Mouse (Mus musculus) CH12.LX (cell line): ENCODE results near the gene Hsd3b7. TPM values are rescaled to one million over a fixed set of nuclear protein-coding genes. Genes with fewer than 3 reads are reported as not detected.

ENCODE experiments used
- DNase-seq: peaks from one replicate; pipeline ENCODE4 v3.0.0-alpha.2; 2013; ENCODE audit errors: extremely low read depth
- H3K27ac ChIP-seq: 2 replicates; pipeline ENCODE4 v1.5.1; 2012; ENCODE audit warnings: low read depth, mild to moderate bottlenecking, control low read depth, moderate library complexity; ENCODE audit not compliant: insufficient read depth
- H3K27me3 ChIP-seq: replicated peaks from 2 replicates; pipeline ENCODE3; 2012; ENCODE audit warnings: inconsistent platforms
- H3K36me3 ChIP-seq, 2 experiments: replicated peaks in 1 of 2; 2 replicates each; pipeline versions ENCODE3 to v1.6.1; 2012; ENCODE audit warnings: inconsistent platforms in 1 of 2, low read length in 1 of 2, mild to moderate bottlenecking in 1 of 2, mixed read lengths in 1 of 2, moderate library complexity in 1 of 2; ENCODE audit not compliant: control insufficient read depth in 1 of 2, insufficient read depth in 1 of 2
- H3K4me1 ChIP-seq, 2 experiments: 2 replicates each; pipeline ENCODE4 v1.6.1; 2012; ENCODE audit warnings: inconsistent platforms in 1 of 2, moderate library complexity in 1 of 2; ENCODE audit not compliant: insufficient read depth in 2 of 2, control insufficient read depth in 1 of 2
- H3K4me2 ChIP-seq: 2 replicates; pipeline ENCODE4 v1.6.1; 2012; ENCODE audit warnings: low read depth, mild to moderate bottlenecking, control low read depth; ENCODE audit not compliant: poor library complexity, insufficient read depth, severe bottlenecking
- H3K4me3 ChIP-seq, 3 experiments: fragments of 150-350 bp in 1 of 3; sonication (generic) in 1 of 3; replicated peaks in 1 of 3; 2 replicates each; pipeline versions ENCODE3 to v1.5.1; 2011 to 2012; ENCODE audit warnings: low read depth in 2 of 3, low read length in 2 of 3, mild to moderate bottlenecking in 2 of 3, moderate library complexity in 2 of 3, control low read depth in 1 of 3, improper control_type of control experiment in 1 of 3, inconsistent platforms in 1 of 3, mixed read lengths in 1 of 3; ENCODE audit not compliant: poor library complexity in 1 of 3
- H3K79me2 ChIP-seq: replicated peaks from 2 replicates; pipeline ENCODE4 v1.6.1; 2012; ENCODE audit warnings: mild to moderate bottlenecking, moderate library complexity; ENCODE audit not compliant: control insufficient read depth, poor library complexity, insufficient read depth, severe bottlenecking; ENCODE audit errors: extremely low read depth
- H3K9ac ChIP-seq: 2 replicates; pipeline ENCODE4 v1.6.1; 2012; ENCODE audit warnings: low read depth, mild to moderate bottlenecking, control low read depth, moderate library complexity; ENCODE audit not compliant: insufficient read depth
- H3K9me3 ChIP-seq: replicated peaks from 2 replicates; pipeline ENCODE3; 2012; ENCODE audit warnings: low read length, inconsistent platforms, mixed read lengths
- CHD1 ChIP-seq: IDR thresholded peaks from 2 replicates; pipeline ENCODE4 v1.6.1; 2012; ENCODE audit warnings: low read depth, low read length, improper control_type of control experiment, inconsistent platforms
- CHD2 ChIP-seq: IDR thresholded peaks from 2 replicates; pipeline ENCODE4 v1.6.1; 2011; ENCODE audit warnings: low read length, improper control_type of control experiment
- E2F4 ChIP-seq: IDR thresholded peaks from 2 replicates; pipeline ENCODE4 v1.6.1; 2011; ENCODE audit warnings: low read depth, low read length, improper control_type of control experiment; ENCODE audit not compliant: insufficient replicate concordance
- ELF1 ChIP-seq: IDR thresholded peaks from 2 replicates; pipeline ENCODE4 v1.6.1; 2014; ENCODE audit warnings: low read depth, mild to moderate bottlenecking, inconsistent platforms, low read length, improper control_type of control experiment
- HCFC1 ChIP-seq: IDR thresholded peaks from 2 replicates; pipeline ENCODE4 v1.6.1; 2012; ENCODE audit warnings: low read depth, mild to moderate bottlenecking, inconsistent platforms, low read length, improper control_type of control experiment
- IRF4 ChIP-seq: IDR thresholded peaks from 2 replicates; pipeline ENCODE4 v1.6.1; 2014; ENCODE audit warnings: low read depth, mild to moderate bottlenecking, inconsistent platforms, low read length, improper control_type of control experiment
- JUN ChIP-seq: IDR thresholded peaks from 2 replicates; pipeline ENCODE4 v1.6.1; 2011; ENCODE audit warnings: low read depth, mild to moderate bottlenecking, low read length, improper control_type of control experiment, moderate library complexity; ENCODE audit not compliant: insufficient read depth
- JUND ChIP-seq: conservative IDR thresholded peaks from 2 replicates; pipeline ENCODE4 v1.6.1; 2011; ENCODE audit warnings: low read depth, low read length, improper control_type of control experiment
- KAT2A ChIP-seq: IDR thresholded peaks from 2 replicates; pipeline ENCODE4 v1.6.1; 2012; ENCODE audit warnings: low read length, improper control_type of control experiment, inconsistent platforms; ENCODE audit not compliant: insufficient replicate concordance
- MAX ChIP-seq: IDR thresholded peaks from 2 replicates; pipeline ENCODE4 v1.6.1; 2011; ENCODE audit warnings: low read length, improper control_type of control experiment
- MXI1 ChIP-seq: IDR thresholded peaks from 2 replicates; pipeline ENCODE4 v1.6.1; 2011; ENCODE audit warnings: mild to moderate bottlenecking, low read depth, low read length, improper control_type of control experiment
- NELFE ChIP-seq: IDR thresholded peaks from 2 replicates; pipeline ENCODE4 v1.6.1; 2011; ENCODE audit warnings: low read depth, low read length, improper control_type of control experiment
- PAX5 ChIP-seq: IDR thresholded peaks from 2 replicates; pipeline ENCODE4 v1.6.1; 2012; ENCODE audit warnings: low read length, inconsistent platforms, mixed read lengths
- RAD21 ChIP-seq: IDR thresholded peaks from 2 replicates; pipeline ENCODE4 v1.6.1; 2011; ENCODE audit warnings: low read depth, mild to moderate bottlenecking, low read length, improper control_type of control experiment, moderate library complexity
- RCOR1 ChIP-seq: conservative IDR thresholded peaks from 2 replicates; pipeline ENCODE4 v1.6.1; 2012; ENCODE audit warnings: low read depth, mild to moderate bottlenecking, inconsistent platforms, low read length, improper control_type of control experiment
- SIN3A ChIP-seq: IDR thresholded peaks from 2 replicates; pipeline ENCODE4 v1.6.1; 2012; ENCODE audit warnings: low read length, improper control_type of control experiment, inconsistent platforms
- SMC3 ChIP-seq: IDR thresholded peaks from 2 replicates; pipeline ENCODE4 v1.6.1; 2011; ENCODE audit warnings: low read depth, low read length, improper control_type of control experiment
- USF2 ChIP-seq: conservative IDR thresholded peaks from 2 replicates; pipeline ENCODE4 v1.6.1; 2011; ENCODE audit warnings: low read depth, low read length, improper control_type of control experiment
- ZC3H11A ChIP-seq: IDR thresholded peaks from 2 replicates; pipeline ENCODE4 v1.6.1; 2012; ENCODE audit warnings: low read depth, mild to moderate bottlenecking, inconsistent platforms, low read length, improper control_type of control experiment
- ZKSCAN1 ChIP-seq: IDR thresholded peaks from 2 replicates; pipeline ENCODE4 v1.6.1; 2012; ENCODE audit warnings: low read depth, inconsistent platforms, low read length, improper control_type of control experiment, borderline replicate concordance
- ZMIZ1 ChIP-seq: IDR thresholded peaks from 2 replicates; pipeline ENCODE4 v1.6.1; 2012; ENCODE audit warnings: low read depth, mild to moderate bottlenecking, inconsistent platforms, low read length, improper control_type of control experiment
- dilution Hi-C: fragments of 300-500 bp; cut with MboI; formaldehyde crosslinking; loops from 2 replicates; pipeline ENCODE4 v1.14.3; 2020; ENCODE audit warnings: low sequenced_read_pairs; ENCODE audit not compliant: extremely low pct_unique_long_range_greater_than_20kb, extremely low pct_ligation_motif_present
- in situ Hi-C: fragments of 300-500 bp; cut with MboI; formaldehyde crosslinking; loops from 3 replicates; pipeline ENCODE4 v1.14.3; 2019; ENCODE audit warnings: low sequenced_read_pairs, low pct_ligation_motif_present, low pct_unique_long_range_greater_than_20kb, mixed read lengths
- polyA plus RNA-seq: library from polyadenylated mRNA; unstranded; fragments of >175 nt; gene quantifications from 2 replicates; pipeline ENCODE4 v1.2.1, GENCODE M21; 2012; ENCODE audit warnings: low read depth; ENCODE audit not compliant: insufficient read length
- total RNA-seq, 2 experiments: library from RNA; depleted of rRNA; stranded (reverse); fragments of 300-350 nt in 1 of 2; fragments of >200 nt in 1 of 2; gene quantifications; 2 replicates each; pipeline ENCODE4 v1.2.3; 2012 to 2014

The Hsd3b7 gene
- total and polyA plus RNA-seq, 3 experiments = 0.99 to 6.8 (median 4.2) TPM

DNA sequence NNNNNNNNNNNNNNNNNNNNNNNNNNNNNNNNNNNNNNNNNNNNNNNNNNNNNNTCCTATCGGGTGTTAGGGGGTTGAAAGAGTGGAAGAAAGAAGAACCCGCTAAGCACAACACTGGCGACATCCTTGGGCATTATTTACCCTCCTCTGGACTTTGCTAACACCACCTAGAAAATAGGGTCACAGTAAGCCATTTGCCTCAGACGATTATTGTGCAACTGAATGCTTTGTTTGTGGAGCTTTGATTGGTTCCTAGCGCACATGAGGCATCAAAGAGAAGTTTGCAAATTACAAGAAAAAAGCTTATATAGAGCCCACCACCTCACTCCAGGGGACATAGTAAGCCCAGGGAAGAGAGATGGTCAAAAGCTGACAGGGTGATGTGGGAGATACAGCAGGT, 8.4 kb downstream of the Hsd3b7 start:
- H3K27ac ChIP-seq = no peak overlapping the region
- no peak overlapping the region for H3K4me3 ChIP-seq
- dilution Hi-C loops (no loop called here), in situ Hi-C loops (no loop called here)
- no peaks in the 10 kb centered on the region for H3K9me3 ChIP-seq
- no peaks in the 10 kb centered on the region for H3K79me2 ChIP-seq
- no peak overlapping the region for H3K9ac ChIP-seq
- peaks cover 2 to 13% of the 10 kb centered on the region in 2 experiments; a peak in 3 of 4 replicates for H3K4me1 ChIP-seq
- no peak for DNase-seq
- H3K4me2 ChIP-seq = no peak overlapping the region
- no peaks in the 10 kb centered on the region for H3K27me3 ChIP-seq
- no peak for TF ChIP-seq E2F4
- TF ChIP-seq MXI1 = no peak
- peaks cover 0 to 7% of the 10 kb centered on the region in 2 experiments for H3K36me3 ChIP-seq

DNA sequence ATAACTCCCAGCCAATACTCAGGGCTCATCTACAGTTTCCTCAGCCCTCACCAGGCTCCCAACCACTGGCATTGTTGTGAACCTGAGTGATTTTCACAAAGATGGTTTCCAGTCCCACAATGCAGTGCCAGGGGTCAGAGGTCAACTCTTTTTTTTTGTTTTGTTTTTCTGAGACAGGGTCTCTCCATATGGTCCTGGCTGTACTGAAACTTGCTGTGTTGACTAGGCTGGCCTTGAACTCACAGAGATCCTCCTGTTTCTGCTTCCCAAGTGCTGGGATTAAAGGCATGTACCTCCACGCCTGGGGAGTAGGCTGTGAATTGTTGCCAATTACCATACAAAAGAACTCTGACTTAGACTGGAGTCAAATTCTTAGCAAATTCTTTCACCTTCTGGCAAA, 9.4 kb downstream of the Hsd3b7 start:
- in situ Hi-C loops (no loop called here), dilution Hi-C loops (no loop called here)
- H3K36me3 ChIP-seq = no peaks in the 10 kb centered on the region
- H3K9me3 ChIP-seq = no peaks in the 10 kb centered on the region
- no peak overlapping the region for H3K4me3 ChIP-seq
- H3K27me3 ChIP-seq = no peaks in the 10 kb centered on the region
- peaks cover 2 to 9% of the 10 kb centered on the region in 2 experiments; a peak in 3 of 4 replicates for H3K4me1 ChIP-seq
- H3K4me2 ChIP-seq = no peak overlapping the region
- no peaks in the 10 kb centered on the region for H3K79me2 ChIP-seq
- TF ChIP-seq IRF4 (no peak), JUND (no peak)
- no peak for DNase-seq
- H3K27ac ChIP-seq = no peak overlapping the region
- H3K9ac ChIP-seq = no peak overlapping the region

DNA sequence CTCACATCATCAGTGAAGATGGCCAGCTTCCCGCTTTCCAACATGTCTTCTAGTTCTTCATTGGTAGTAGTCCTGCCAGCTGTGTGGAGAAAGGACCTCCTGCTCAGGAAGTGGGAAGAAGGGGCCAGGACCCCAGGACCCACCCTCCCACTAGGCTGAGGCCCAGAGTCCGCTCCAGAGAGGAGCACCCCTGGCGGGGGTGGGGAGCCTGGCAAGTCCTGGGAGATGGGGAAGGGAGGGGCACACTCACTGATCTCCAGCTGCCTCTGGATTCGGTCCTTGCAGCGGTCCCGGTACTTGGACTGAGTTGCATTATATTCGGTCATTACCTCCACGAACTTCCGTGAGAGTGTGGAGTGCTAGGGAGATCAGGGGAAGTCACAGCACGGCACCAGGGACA, 10.2 kb downstream of the Hsd3b7 start:
- no peak for TF ChIP-seq MAX
- no peak for TF ChIP-seq PAX5
- no peak for TF ChIP-seq USF2
- TF ChIP-seq JUN = no peak
- TF ChIP-seq SMC3 = no peak
- TF ChIP-seq CHD2 = no peak
- no peak for TF ChIP-seq CHD1
- TF ChIP-seq SIN3A = no peak
- no peak for TF ChIP-seq HCFC1
- no peak for TF ChIP-seq ZMIZ1
- TF ChIP-seq ZC3H11A = no peak
- no peak for TF ChIP-seq ZKSCAN1
- TF ChIP-seq KAT2A = no peak
- TF ChIP-seq ELF1 = no peak
- TF ChIP-seq RAD21 = no peak
- TF ChIP-seq RCOR1 = no peak
- TF ChIP-seq NELFE = no peak
- DNase-seq = no peak
- no peaks in the 10 kb centered on the region for H3K9me3 ChIP-seq
- H3K27ac ChIP-seq = no peak overlapping the region
- peaks cover 2 to 14% of the 10 kb centered on the region in 2 experiments; a peak in 3 of 4 replicates for H3K4me1 ChIP-seq
- no peaks in the 10 kb centered on the region for H3K27me3 ChIP-seq
- dilution Hi-C loops (no loop called here), in situ Hi-C loops (no loop called here)
- no peak overlapping the region for H3K9ac ChIP-seq
- no peak overlapping the region for H3K4me2 ChIP-seq
- no peaks in the 10 kb centered on the region for H3K79me2 ChIP-seq
- no peaks in the 10 kb centered on the region for H3K36me3 ChIP-seq
- H3K4me3 ChIP-seq = no peak overlapping the region
